Mouse (Mus musculus): ENCODE measurements around the gene Slc36a1. TPM values are rescaled to one million over a fixed set of nuclear protein-coding genes. Genes with fewer than 3 reads are reported as not detected.

Gene Slc36a1
- polyA plus RNA-seq (2015; fragmentation: Nextera tagmentation; extraction: Ambion mirVana) = 2.5 and 3.1 TPM in 2 replicates

GRCm38 (mm10) chr11:55204159-55204596 is at the start of gene Slc36a1:
Slc36a1 (plus strand) TSS chr11:55204350.

DNA sequence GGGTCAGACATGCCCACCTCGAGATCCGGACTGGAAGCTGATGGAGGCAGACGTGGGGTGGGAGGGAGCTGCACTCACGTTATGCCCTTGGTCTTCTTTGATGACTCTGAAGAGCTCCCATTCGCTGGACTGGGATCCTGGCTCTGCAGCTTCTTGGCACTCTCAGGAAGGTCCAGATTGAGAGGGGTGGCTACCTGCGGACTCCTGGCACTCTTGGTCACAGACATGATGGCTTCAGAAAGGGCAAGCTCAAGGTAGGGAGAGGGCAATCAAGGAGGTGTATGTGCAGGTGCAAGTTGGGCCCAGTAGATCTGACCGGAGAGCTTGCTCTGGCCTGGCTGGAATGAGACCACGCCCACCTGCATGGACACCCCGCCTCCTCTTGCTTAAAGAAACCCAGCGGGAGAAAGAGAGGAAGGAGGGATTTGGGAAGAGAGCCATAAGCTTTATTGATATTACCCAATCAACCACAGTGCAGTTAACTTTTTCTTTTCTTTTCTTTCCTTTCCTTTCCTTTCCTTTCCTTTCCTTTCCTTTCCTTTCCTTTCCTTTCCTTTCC is 19.3 kb upstream of the Slc36a1 start, which contains the start of gene Slc36a2:
TSS of gene Slc36a2 (minus strand) at position 345 of the 559 bp plus-strand sequence.

Other genes with a start within 250 kb of the Slc36a1 start
- gene Tnip1, start 241.4 kb upstream of the Slc36a1 start, polyA plus RNA-seq (2015; fragmentation: Nextera tagmentation; extraction: Ambion mirVana) = 21.4 and 41.3 TPM in 2 replicates
- gene Anxa6, start 170.9 kb upstream of the Slc36a1 start, polyA plus RNA-seq (2015; fragmentation: Nextera tagmentation; extraction: Ambion mirVana) = 96.3 and 99.1 TPM in 2 replicates
- gene Ccdc69, start 126.2 kb upstream of the Slc36a1 start, polyA plus RNA-seq (2015; fragmentation: Nextera tagmentation; extraction: Ambion mirVana) = 2.9 and 4.7 TPM in 2 replicates
- 81.5 and 184 TPM in 2 replicates for gene Gm2a, start 106.2 kb upstream of the Slc36a1 start, polyA plus RNA-seq (2015; fragmentation: Nextera tagmentation; extraction: Ambion mirVana)
- not detected in 2 replicates for gene Slc36a3, start 52.6 kb upstream of the Slc36a1 start, polyA plus RNA-seq (2015; fragmentation: Nextera tagmentation; extraction: Ambion mirVana)
- gene Slc36a2, start 19.3 kb upstream of the Slc36a1 start, polyA plus RNA-seq (2015; fragmentation: Nextera tagmentation; extraction: Ambion mirVana) = 0.80 and 1.4 TPM in 2 replicates
- not detected in 2 replicates for gene Fat2, start 132.2 kb downstream of the Slc36a1 start, polyA plus RNA-seq (2015; fragmentation: Nextera tagmentation; extraction: Ambion mirVana)
- gene Sparc, start 218.8 kb downstream of the Slc36a1 start, polyA plus RNA-seq (2015; fragmentation: Nextera tagmentation; extraction: Ambion mirVana) = 3,011 and 4,819 TPM in 2 replicates